Mouse (Mus musculus): ENCODE measurements around the gene Omt2b. TPM values are rescaled to one million over a fixed set of nuclear protein-coding genes. Genes with fewer than 3 reads are reported as not detected.
"Not testable (repeated sequence)": the region's sequence is repeated elsewhere in the genome, so short reads cannot be mapped to it uniquely, and the experiment has no call there.

Omt2b gene
- polyA plus RNA-seq, 1 experiment from 2014 or later = not detected

GRCm38 (mm10) chr9:78358053-78358452 is 30.7 kb downstream of the Omt2b start:
- no peak; the same call in 1 of the 2 replicates for ATAC-seq (ENCODE audit: low FRiP score)
- H3K9me3 ChIP-seq = no peaks in the 10 kb centered on the region

GRCm38 (mm10) chr9:78359750-78360483 is 32.5 kb downstream of the Omt2b start:
- Histone ChIP-seq H3K36me3 (no peaks in the 10 kb centered on the region), H3K4me1 (replicated peaks) (no peaks in the 10 kb centered on the region), H3K9me3 (no peaks in the 10 kb centered on the region), H3K27ac (no peak overlapping the region), H3K9ac (no peak overlapping the region), H3K4me3 (no peak overlapping the region), H3K4me2 (no peak overlapping the region), H3K27me3 (no peaks in the 10 kb centered on the region)
- 78% methylated on average over 6 of the region's 6 CpGs for WGBS
- no peak for ATAC-seq (ENCODE audit: low FRiP score)

More at GRCm38 (mm10) chr9:78358053-78358452, 30.7 kb downstream of the Omt2b start:
- WGBS = 20% methylated on average over 9 of the region's 9 CpGs
- H3K27ac ChIP-seq = no peak overlapping the region
- no peak overlapping the region for H3K4me2 ChIP-seq
- no peaks in the 10 kb centered on the region for H3K36me3 ChIP-seq
- H3K27me3 ChIP-seq = no peaks in the 10 kb centered on the region
- no peak overlapping the region for H3K4me3 ChIP-seq
- no peak overlapping the region for H3K9ac ChIP-seq
- H3K4me1 ChIP-seq (replicated peaks) = no peaks in the 10 kb centered on the region

- WGBS = 36% methylated on average over 2 of the region's 2 CpGs
- H3K9ac ChIP-seq = no peak overlapping the region
- no peak for ATAC-seq (ENCODE audit: low FRiP score)
Observed at GRCm38 (mm10) chr9:78360484-78360872, 33.1 kb downstream of the Omt2b start.

GRCm38 (mm10) chr9:78363374-78363773 is 36.0 kb downstream of the Omt2b start:
- no peak overlapping the region for H3K4me2 ChIP-seq
- H3K4me1 ChIP-seq (replicated peaks) = no peaks in the 10 kb centered on the region
- H3K9me3 ChIP-seq = no peaks in the 10 kb centered on the region
- H3K27ac ChIP-seq = no peak overlapping the region
- no peaks in the 10 kb centered on the region for H3K27me3 ChIP-seq
- no peak overlapping the region for H3K9ac ChIP-seq
- WGBS = 79% methylated on average over 6 of the region's 6 CpGs
- no peak overlapping the region for H3K4me3 ChIP-seq
- H3K36me3 ChIP-seq = no peaks in the 10 kb centered on the region
- no peak for ATAC-seq (ENCODE audit: low FRiP score)

More at GRCm38 (mm10) chr9:78360484-78360872, 33.1 kb downstream of the Omt2b start:
- H3K9me3 ChIP-seq = no peaks in the 10 kb centered on the region
- no peaks in the 10 kb centered on the region for H3K36me3 ChIP-seq
- no peaks in the 10 kb centered on the region for H3K27me3 ChIP-seq
- no peaks in the 10 kb centered on the region for H3K4me1 ChIP-seq (replicated peaks)
- H3K4me3 ChIP-seq = no peak overlapping the region
- H3K27ac ChIP-seq = no peak overlapping the region
- no peak overlapping the region for H3K4me2 ChIP-seq

- no peaks in the 10 kb centered on the region for H3K27me3 ChIP-seq
- no peaks in the 10 kb centered on the region for H3K9me3 ChIP-seq
- WGBS = 88% methylated on average over 6 of the region's 6 CpGs
- ATAC-seq (ENCODE audit: low FRiP score) = no peak
- no peaks in the 10 kb centered on the region for H3K36me3 ChIP-seq
- H3K9ac ChIP-seq = no peak overlapping the region
- H3K4me1 ChIP-seq (replicated peaks) = no peaks in the 10 kb centered on the region
- no peak overlapping the region for H3K4me3 ChIP-seq
- H3K4me2 ChIP-seq = no peak overlapping the region
- no peak overlapping the region for H3K27ac ChIP-seq
Observed at GRCm38 (mm10) chr9:78364701-78365100, 37.3 kb downstream of the Omt2b start.

GRCm38 (mm10) chr9:78365850-78366544 is 38.6 kb downstream of the Omt2b start:
- Histone ChIP-seq H3K4me2 (no peak overlapping the region), H3K36me3 (no peaks in the 10 kb centered on the region), H3K27ac (no peak overlapping the region), H3K9me3 (no peaks in the 10 kb centered on the region), H3K27me3 (no peaks in the 10 kb centered on the region), H3K4me1 (replicated peaks) (no peaks in the 10 kb centered on the region), H3K4me3 (no peak overlapping the region), H3K9ac (no peak overlapping the region)
- WGBS = 80% methylated on average over 13 of the region's 13 CpGs
- no peak for ATAC-seq (ENCODE audit: low FRiP score)

GRCm38 (mm10) chr9:78367959-78368358 is 40.6 kb downstream of the Omt2b start, which contains the start of gene Dppa5a:
Gene Dppa5a, minus strand, starts transcription at chr9:78368177.
- not testable (repeated sequence) for ATAC-seq (ENCODE audit: low FRiP score); H3K9ac ChIP-seq; H3K9me3 ChIP-seq; H3K27ac ChIP-seq; H3K4me3 ChIP-seq; H3K4me1 ChIP-seq (replicated peaks); H3K36me3 ChIP-seq; H3K4me2 ChIP-seq; H3K27me3 ChIP-seq
- 92% methylated on average over 16 of the region's 16 CpGs for WGBS

- no peak overlapping the region for H3K27ac ChIP-seq
- no peak overlapping the region for H3K4me2 ChIP-seq
- ATAC-seq (ENCODE audit: low FRiP score) = no peak
- WGBS = 81% methylated on average over 3 of the region's 3 CpGs
- H3K4me3 ChIP-seq = no peak overlapping the region
- H3K9ac ChIP-seq = no peak overlapping the region
- no peaks in the 10 kb centered on the region for H3K9me3 ChIP-seq
- no peaks in the 10 kb centered on the region for H3K36me3 ChIP-seq
- H3K4me1 ChIP-seq (replicated peaks) = no peaks in the 10 kb centered on the region
- no peaks in the 10 kb centered on the region for H3K27me3 ChIP-seq
Observed at GRCm38 (mm10) chr9:78368671-78369293, 41.4 kb downstream of the Omt2b start.

- H3K4me3 ChIP-seq = no peak overlapping the region
- H3K36me3 ChIP-seq = no peaks in the 10 kb centered on the region
- H3K4me2 ChIP-seq = no peak overlapping the region
- no peak overlapping the region for H3K9ac ChIP-seq
- no peaks in the 10 kb centered on the region for H3K27me3 ChIP-seq
- no peaks in the 10 kb centered on the region for H3K9me3 ChIP-seq
- WGBS = 87% methylated on average over 2 of the region's 2 CpGs
- H3K27ac ChIP-seq = no peak overlapping the region
- ATAC-seq (ENCODE audit: low FRiP score) = no peak
- H3K4me1 ChIP-seq (replicated peaks) = no peaks in the 10 kb centered on the region
Observed at GRCm38 (mm10) chr9:78369349-78369748, 42.0 kb downstream of the Omt2b start.

- Histone ChIP-seq H3K27me3 (no peaks in the 10 kb centered on the region), H3K4me2 (no peak overlapping the region), H3K4me1 (replicated peaks) (no peaks in the 10 kb centered on the region), H3K9ac (no peak overlapping the region), H3K36me3 (no peaks in the 10 kb centered on the region), H3K4me3 (no peak overlapping the region), H3K27ac (no peak overlapping the region), H3K9me3 (no peaks in the 10 kb centered on the region)
- 92% methylated on average over 7 of the region's 7 CpGs for WGBS
- ATAC-seq (ENCODE audit: low FRiP score) = no peak
Observed at GRCm38 (mm10) chr9:78369786-78370185, 42.4 kb downstream of the Omt2b start.

GRCm38 (mm10) chr9:78371441-78371840 is 44.1 kb downstream of the Omt2b start:
- Histone ChIP-seq H3K9me3 (no peaks in the 10 kb centered on the region), H3K27me3 (no peaks in the 10 kb centered on the region), H3K36me3 (no peaks in the 10 kb centered on the region), H3K4me1 (replicated peaks) (no peaks in the 10 kb centered on the region), H3K27ac (no peak overlapping the region), H3K9ac (no peak overlapping the region), H3K4me2 (no peak overlapping the region), H3K4me3 (no peak overlapping the region)
- no peak for ATAC-seq (ENCODE audit: low FRiP score)
- 96% methylated on average over 3 of the region's 3 CpGs for WGBS

GRCm38 (mm10) chr9:78372827-78373504 is 45.6 kb downstream of the Omt2b start:
- Histone ChIP-seq H3K4me3 (no peak overlapping the region), H3K27ac (no peak overlapping the region), H3K36me3 (no peaks in the 10 kb centered on the region), H3K4me1 (replicated peaks) (peaks cover 7% of the 10 kb centered on the region), H3K9ac (no peak overlapping the region), H3K27me3 (no peaks in the 10 kb centered on the region), H3K4me2 (no peak overlapping the region), H3K9me3 (no peaks in the 10 kb centered on the region)
- no peak for ATAC-seq (ENCODE audit: low FRiP score)
- WGBS = 89% methylated on average over 10 of the region's 10 CpGs
